Mouse (Mus musculus) stomach, postnatal 0 days (tissue): ENCODE data around the gene Usp31.

Source experiments
- CTCF ChIP-seq: IDR thresholded peaks from 2 replicates; pipeline ENCODE4 v1.5.1; 2016; ENCODE audit warnings: antibody characterized with exemption, low read depth, mild to moderate bottlenecking, moderate library complexity
- EP300 ChIP-seq: optimal IDR thresholded peaks from 2 replicates; pipeline ENCODE3; 2016; ENCODE audit warnings: antibody characterized with exemption

- TF ChIP-seq EP300 = no peak
- TF ChIP-seq CTCF = no peak
Observed at GRCm38 (mm10) chr7:121677105-121677753, 29.8 kb downstream of the Usp31 start.
